Mouse (Mus musculus) intestine, embryonic 16.5 days (tissue): ENCODE measurements at regions not wholly inside any gene's neighbourhood (a gene's known extent, or its start where the extent isn't known, plus 50 kb on each side); places are given as distances from the start of the nearest gene placed in this dataset.

Experiments
- ATAC-seq: fragments of 200-750 bp; cut with Nextera tagmentation; 2 replicates; pipeline ENCODE4 v1.8.0; 2017; ENCODE audit warnings: moderate TSS enrichment, moderate library complexity
- H3K27ac ChIP-seq: fragments of 300-500 bp; sonication (generic); 2 replicates; pipeline ENCODE4 v1.5.1; 2014; ENCODE audit warnings: mild to moderate bottlenecking, low read length
- H3K27me3 ChIP-seq: fragments of 300-500 bp; sonication (generic); replicated peaks from 2 replicates; pipeline ENCODE4 v1.6.1; 2014; ENCODE audit warnings: low read length, control low read depth, mixed read lengths; ENCODE audit not compliant: control insufficient read depth, insufficient read depth
- H3K36me3 ChIP-seq: fragments of 300-500 bp; sonication (generic); 2 replicates; pipeline ENCODE4 v1.6.1; 2014; ENCODE audit warnings: low read length, control low read depth; ENCODE audit not compliant: control insufficient read depth, insufficient read depth
- H3K4me1 ChIP-seq: fragments of 300-500 bp; sonication (generic); 2 replicates; pipeline ENCODE4 v1.6.1; 2014; ENCODE audit warnings: low read length, control low read depth, mixed read lengths; ENCODE audit not compliant: control insufficient read depth, insufficient read depth
- H3K4me2 ChIP-seq: fragments of 300-500 bp; sonication (generic); 2 replicates; pipeline ENCODE4 v1.6.1; 2014; ENCODE audit warnings: low read depth, low read length, control low read depth
- H3K4me3 ChIP-seq: fragments of 300-500 bp; sonication (generic); 2 replicates; pipeline ENCODE4 v1.5.1; 2014; ENCODE audit warnings: mild to moderate bottlenecking, low read length
- H3K9ac ChIP-seq: fragments of 300-500 bp; sonication (generic); 2 replicates; pipeline ENCODE4 v1.6.1; 2014; ENCODE audit warnings: low read depth, low read length
- H3K9me3 ChIP-seq: fragments of 300-500 bp; sonication (generic); 2 replicates; pipeline ENCODE4 v1.6.1; 2016; ENCODE audit warnings: low read length, control low read depth; ENCODE audit not compliant: control insufficient read depth
- WGBS: fragments of 180-500 bp; shearing (Covaris S2); extraction: QIAGEN DNeasy Blood & Tissue Kit; methylation state at CpG from one replicate; pipeline ENCODE4 v1.1.7; 2014; 5-methylcytosine and 5-hydroxymethylcytosine counted together

DNA sequence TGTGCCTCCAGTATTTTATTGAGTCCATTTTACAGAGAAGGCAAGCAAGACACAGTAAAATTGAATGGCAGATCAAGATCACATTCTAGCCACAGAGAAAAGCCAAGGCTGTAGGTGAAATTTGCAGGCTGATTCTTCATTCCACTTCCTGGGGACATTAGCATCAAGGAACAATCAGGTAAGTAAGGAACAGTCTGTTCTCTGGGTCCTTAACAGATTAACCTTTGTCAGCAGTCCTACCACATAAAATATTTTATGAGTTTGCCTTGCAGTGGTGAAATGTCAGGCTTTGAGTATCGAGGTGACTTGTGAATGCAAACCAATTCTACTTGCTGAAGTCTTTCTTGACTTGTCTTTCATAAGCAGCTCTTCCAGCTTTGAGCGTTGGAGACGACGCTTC is 50.2 kb upstream of the Atp1a1 start:
- ATAC-seq = peak; percentile 42
- Histone ChIP-seq H3K4me2 (no peak overlapping the region), H3K27ac (no peak overlapping the region), H3K27me3 (no peaks in the 10 kb centered on the region), H3K36me3 (no peaks in the 10 kb centered on the region), H3K4me1 (peaks cover 4% of the 10 kb centered on the region), H3K9me3 (no peaks in the 10 kb centered on the region), H3K9ac (no peak overlapping the region), H3K4me3 (no peak overlapping the region)
- WGBS = 79% methylated on average over 4 of the region's 4 CpGs
